Mouse (Mus musculus) hindbrain, postnatal 0 days (tissue): ENCODE data around the gene Nudcd3. TPM values are rescaled to one million over a fixed set of nuclear protein-coding genes. Genes with fewer than 3 reads are reported as not detected.
"Not testable (repeated sequence)": the region's sequence is repeated elsewhere in the genome, so short reads cannot be mapped to it uniquely, and the experiment has no call there.

Experiments used
- ATAC-seq: fragments of 200-750 bp; cut with Nextera tagmentation; 2 replicates; pipeline ENCODE4 v1.8.0; 2017; ENCODE audit warnings: mild to moderate bottlenecking, moderate TSS enrichment, moderate library complexity
- DNase-seq: peaks from one replicate; pipeline ENCODE4 v3.0.0-alpha.2; 2015; ENCODE audit warnings: low spot score
- H3K27ac ChIP-seq: fragments of 300-500 bp; sonication (generic); 2 replicates; pipeline ENCODE4 v1.5.1; 2014; ENCODE audit warnings: mild to moderate bottlenecking
- H3K27me3 ChIP-seq: fragments of 300-500 bp; sonication (generic); 2 replicates; pipeline ENCODE4 v1.6.1; 2014; ENCODE audit warnings: low read length, mixed read lengths; ENCODE audit not compliant: insufficient read depth
- H3K36me3 ChIP-seq: fragments of 300-500 bp; sonication (generic); 2 replicates; pipeline ENCODE4 v1.6.1; 2014; ENCODE audit warnings: low read length, mixed read lengths; ENCODE audit not compliant: insufficient read depth
- H3K4me1 ChIP-seq: fragments of 300-500 bp; sonication (generic); 2 replicates; pipeline ENCODE4 v1.6.1; 2014; ENCODE audit warnings: antibody characterized with exemption, low read length, mixed read lengths; ENCODE audit not compliant: insufficient read depth
- H3K4me2 ChIP-seq: fragments of 300-500 bp; sonication (generic); 2 replicates; pipeline ENCODE4 v1.6.1; 2014; ENCODE audit warnings: low read depth, mild to moderate bottlenecking, low read length, moderate library complexity, mixed read lengths
- H3K4me3 ChIP-seq: fragments of 300-500 bp; sonication (generic); 2 replicates; pipeline ENCODE4 v1.5.1; 2014; ENCODE audit warnings: low read length
- H3K9ac ChIP-seq: fragments of 300-500 bp; sonication (generic); replicated peaks from 2 replicates; pipeline ENCODE4 v1.6.1; 2014; ENCODE audit warnings: mild to moderate bottlenecking, low read length, moderate library complexity, mixed read lengths
- H3K9me3 ChIP-seq: fragments of 300-500 bp; sonication (generic); 2 replicates; pipeline ENCODE4 v1.6.1; 2016; ENCODE audit warnings: low read length, mixed read lengths
- CTCF ChIP-seq: IDR thresholded peaks from 2 replicates; pipeline ENCODE4 v1.5.1; 2016; ENCODE audit warnings: antibody characterized with exemption, control low read depth, low read depth
- WGBS: fragments of 180-500 bp; shearing (Covaris S2); extraction: QIAGEN DNeasy Blood & Tissue Kit; methylation state at CpG from one replicate; pipeline ENCODE4 v1.1.7; 2014; 5-methylcytosine and 5-hydroxymethylcytosine counted together
- polyA plus RNA-seq: library from polyadenylated mRNA; unstranded; fragments of >200 nt; fragmentation: Nextera tagmentation; extraction: Ambion mirVana; gene quantifications from 2 replicates; pipeline ENCODE4 v1.2.1, GENCODE M21; 2015
- total RNA-seq: library from RNA; depleted of rRNA; stranded (reverse); fragments of >200 nt; gene quantifications from 2 replicates; pipeline ENCODE4 v1.2.3, GENCODE M21; 2014

Gene Nudcd3
- total and polyA plus RNA-seq, 2 experiments from 2014 or later: 63.6 to 66.7 TPM

DNA sequence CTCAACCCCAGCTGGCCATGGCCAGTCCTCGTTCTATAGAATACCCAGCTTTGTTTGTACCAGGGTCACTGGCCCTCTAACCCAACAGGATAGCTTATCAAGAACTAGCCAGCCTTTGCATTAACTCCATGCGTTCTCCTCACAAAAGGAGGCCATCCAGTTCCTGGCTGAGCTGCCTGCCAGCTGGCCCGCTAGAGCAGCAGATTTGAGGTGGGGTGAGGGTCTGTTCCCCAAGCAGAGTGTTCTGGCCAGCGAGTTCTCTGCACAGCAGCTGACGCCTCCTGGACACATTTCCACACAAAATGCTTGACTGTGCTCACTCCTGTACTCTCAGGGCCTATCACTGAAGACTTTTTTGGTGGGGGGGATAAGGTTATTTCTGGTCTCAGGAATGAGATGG is 95.5 kb downstream of the Nudcd3 start:
- no peak overlapping the region for H3K4me3 ChIP-seq
- H3K36me3 ChIP-seq: peaks cover 19% of the 10 kb centered on the region; the same call in 1 of the 2 replicates
- H3K9me3 ChIP-seq: no peaks in the 10 kb centered on the region
- DNase-seq (peak; percentile 30), ATAC-seq (no peak)
- no peak overlapping the region; the same call in 1 of the 2 replicates for H3K27ac ChIP-seq
- no peak overlapping the region for H3K9ac ChIP-seq
- TF ChIP-seq CTCF: no peak
- no peaks in the 10 kb centered on the region for H3K27me3 ChIP-seq
- H3K4me1 ChIP-seq: no peaks in the 10 kb centered on the region
- WGBS: 68% methylated on average over 5 of the region's 5 CpGs
- no peak overlapping the region for H3K4me2 ChIP-seq

DNA sequence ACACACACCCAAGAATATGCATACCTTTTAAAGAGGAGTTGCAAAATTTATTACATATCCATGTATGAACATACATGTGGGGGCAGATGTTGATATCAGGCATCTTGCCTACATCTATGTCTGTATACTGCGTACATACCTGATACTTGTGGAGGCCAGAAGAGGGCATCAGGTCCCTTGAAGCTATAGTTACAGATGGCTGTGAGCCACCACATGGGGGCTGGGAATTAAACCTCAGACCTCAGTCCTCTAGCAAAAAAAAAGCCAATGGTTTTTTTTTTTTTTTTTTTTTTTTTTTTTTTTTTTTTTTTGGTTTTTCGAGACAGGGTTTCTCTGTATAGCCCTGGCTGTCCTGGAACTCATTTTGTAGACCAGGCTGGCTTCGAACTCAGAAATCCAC is 103.6 kb downstream of the Nudcd3 start:
- not testable (repeated sequence) for H3K9ac ChIP-seq, H3K4me2 ChIP-seq, H3K4me1 ChIP-seq, H3K27me3 ChIP-seq, ATAC-seq, DNase-seq, H3K36me3 ChIP-seq, H3K4me3 ChIP-seq, H3K27ac ChIP-seq, H3K9me3 ChIP-seq
- 100% methylated on average over 2 of the region's 3 CpGs for WGBS

DNA sequence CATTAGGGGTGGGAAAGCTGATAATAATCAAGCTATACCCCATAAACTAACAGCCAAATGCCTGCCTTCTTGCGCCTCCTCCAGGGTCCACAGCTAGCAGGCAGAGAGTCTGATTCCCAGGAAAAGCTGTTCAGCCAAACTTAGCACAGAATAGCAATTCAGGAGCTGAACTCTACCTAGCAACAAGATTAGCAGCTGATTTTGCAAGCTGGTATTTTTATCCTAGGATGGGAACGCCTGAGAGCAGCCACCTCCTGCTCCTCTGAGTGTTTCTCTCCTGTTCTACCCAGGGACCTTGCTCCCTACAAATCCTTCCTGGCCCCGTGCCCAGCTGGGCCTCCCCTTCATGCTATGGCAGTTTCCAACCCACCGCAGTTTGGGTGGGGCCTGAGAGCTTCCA is 113.2 kb downstream of the Nudcd3 start:
- no peak for ATAC-seq
- WGBS: 47% methylated on average over 4 of the region's 4 CpGs
- no peak overlapping the region for H3K4me2 ChIP-seq
- H3K4me1 ChIP-seq: no peaks in the 10 kb centered on the region
- no peak for TF ChIP-seq CTCF
- H3K36me3 ChIP-seq: no peaks in the 10 kb centered on the region
- no peak overlapping the region for H3K9ac ChIP-seq
- DNase-seq: peak; percentile 30
- peak overlapping the region; percentile 59 for H3K27ac ChIP-seq
- no peak overlapping the region for H3K4me3 ChIP-seq
- H3K27me3 ChIP-seq: no peaks in the 10 kb centered on the region
- no peaks in the 10 kb centered on the region for H3K9me3 ChIP-seq

DNA sequence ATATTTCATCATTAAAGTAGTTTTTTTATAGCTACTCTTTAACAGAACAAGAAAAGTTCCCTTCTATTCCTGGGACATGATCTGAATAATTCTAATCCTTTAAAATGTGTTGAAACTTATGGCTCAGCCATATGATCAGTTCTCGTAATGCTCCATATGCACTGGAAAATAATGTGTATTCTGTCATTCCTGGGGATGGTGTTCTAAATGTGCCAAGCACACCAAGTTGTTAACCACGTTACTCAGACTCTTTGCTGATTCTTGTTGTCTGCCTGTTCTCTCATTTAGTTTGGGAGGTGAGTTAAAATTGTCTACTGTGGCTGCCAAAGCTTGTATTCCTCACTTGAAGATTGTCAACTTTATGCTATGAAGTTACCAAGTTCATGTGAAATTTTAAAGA is 121.5 kb downstream of the Nudcd3 start:
- Histone ChIP-seq H3K9ac (no peak overlapping the region), H3K4me2 (no peak overlapping the region), H3K36me3 (no peaks in the 10 kb centered on the region), H3K4me1 (peaks cover 7% of the 10 kb centered on the region), H3K9me3 (no peaks in the 10 kb centered on the region), H3K27ac (no peak overlapping the region), H3K4me3 (no peak overlapping the region), H3K27me3 (no peaks in the 10 kb centered on the region)
- DNase-seq (no peak), ATAC-seq (no peak)
- WGBS: 89% methylated on average over 2 of the region's 2 CpGs
- TF ChIP-seq CTCF: no peak

DNA sequence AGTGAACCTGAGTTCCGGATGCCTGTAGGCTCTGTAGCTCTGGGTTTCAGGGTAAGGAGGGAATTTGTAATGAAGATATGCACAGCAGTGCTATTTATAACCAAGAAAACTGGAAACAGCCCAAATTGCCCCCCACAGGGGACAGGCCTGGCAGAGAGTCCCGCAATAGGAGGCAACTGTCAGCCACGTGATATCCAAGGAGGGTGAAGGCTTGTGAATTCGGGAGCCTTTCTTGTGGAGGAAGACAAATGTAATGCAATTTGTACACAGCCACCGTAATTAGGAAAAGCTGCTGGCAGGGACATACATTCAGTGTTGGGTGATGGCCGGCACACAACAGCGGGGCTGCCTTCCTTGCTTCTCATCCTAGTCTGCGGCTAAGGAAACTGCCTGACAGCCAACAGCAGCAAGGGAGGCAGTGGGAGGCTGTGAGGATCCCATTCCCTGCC is 124.6 kb downstream of the Nudcd3 start:
- 22% methylated on average over 8 of the region's 8 CpGs for WGBS
- ATAC-seq (0 out of 2 replicates have a peak, but pooled peaks have one; percentile 49), DNase-seq (peak; percentile 69)
- H3K36me3 ChIP-seq: no peaks in the 10 kb centered on the region
- peaks cover 7% of the 10 kb centered on the region for H3K4me1 ChIP-seq
- H3K9ac ChIP-seq: no peak overlapping the region
- no peak overlapping the region for H3K4me3 ChIP-seq
- no peak for TF ChIP-seq CTCF
- no peaks in the 10 kb centered on the region for H3K27me3 ChIP-seq
- no peak overlapping the region; the same call in 1 of the 2 replicates for H3K27ac ChIP-seq
- no peaks in the 10 kb centered on the region for H3K9me3 ChIP-seq
- no peak overlapping the region for H3K4me2 ChIP-seq

- ATAC-seq: no peak
Observed at GRCm38 (mm10) chr11:6068181-6068957, 131.8 kb downstream of the Nudcd3 start.

DNA sequence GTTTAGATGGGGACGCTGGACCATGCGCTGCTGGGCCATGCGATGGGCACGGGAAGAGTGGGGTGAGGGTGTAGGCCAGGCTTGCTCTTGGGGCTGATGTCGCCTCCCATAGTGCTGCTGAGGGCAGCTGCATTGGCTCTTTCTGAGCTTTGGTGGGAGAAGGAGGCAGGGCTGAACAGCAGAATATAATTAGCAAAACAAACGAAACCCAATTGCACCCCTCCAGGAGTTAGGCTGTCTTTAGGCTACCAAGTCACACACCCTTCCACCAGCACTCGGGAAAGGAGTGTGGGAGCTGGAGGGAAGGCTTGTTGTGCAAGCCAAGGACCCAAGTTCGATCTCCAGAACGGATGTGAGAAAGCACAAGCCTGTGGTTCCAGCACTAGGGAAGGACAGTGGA is 133.1 kb downstream of the Nudcd3 start:
- Histone ChIP-seq H3K4me1 (peaks cover 12% of the 10 kb centered on the region), H3K27me3 (peaks cover 14% of the 10 kb centered on the region; the same call in 1 of the 2 replicates), H3K36me3 (no peaks in the 10 kb centered on the region), H3K4me2 (no peak overlapping the region), H3K9ac (no peak overlapping the region), H3K9me3 (no peaks in the 10 kb centered on the region), H3K4me3 (no peak overlapping the region), H3K27ac (no peak overlapping the region)
- TF ChIP-seq CTCF: no peak
- ATAC-seq (no peak), DNase-seq (no peak)
- 41% methylated on average over 9 of the region's 9 CpGs for WGBS

More at GRCm38 (mm10) chr11:6068181-6068957, 131.8 kb downstream of the Nudcd3 start:
- peak overlapping the region; percentile 38; the same call in 1 of the 2 replicates for H3K9ac ChIP-seq
- 5% methylated on average over 17 of the region's 19 CpGs for WGBS
- peaks cover 14% of the 10 kb centered on the region; the same call in 1 of the 2 replicates for H3K27me3 ChIP-seq
- H3K9me3 ChIP-seq: no peaks in the 10 kb centered on the region
- TF ChIP-seq CTCF: no peak
- H3K27ac ChIP-seq: no peak overlapping the region
- H3K4me1 ChIP-seq: peaks cover 7% of the 10 kb centered on the region
- peak overlapping the region; percentile 9; the same call in 1 of the 2 replicates for H3K4me3 ChIP-seq
- peak overlapping the region; percentile 44 for H3K4me2 ChIP-seq
- peak; percentile 63 for DNase-seq
- H3K36me3 ChIP-seq: no peaks in the 10 kb centered on the region
